Mouse (Mus musculus): ENCODE measurements around the gene Vdac2. TPM values are rescaled to one million over a fixed set of nuclear protein-coding genes. Genes with fewer than 3 reads are reported as not detected.

Vdac2 gene
- polyA plus RNA-seq, 1 experiment from 2014 or later: 263 TPM

- no peak overlapping the region for H3K4me3 ChIP-seq (replicated peaks)
- H3K27ac ChIP-seq: no peak overlapping the region
- no peak overlapping the region for H3K9ac ChIP-seq (replicated peaks)
- no peak overlapping the region for H3K4me2 ChIP-seq
- no peaks in the 10 kb centered on the region for H3K9me3 ChIP-seq
- peaks cover 80% of the 10 kb centered on the region for H3K36me3 ChIP-seq
- H3K27me3 ChIP-seq: no peaks in the 10 kb centered on the region
- peaks cover 15% of the 10 kb centered on the region for H3K4me1 ChIP-seq (replicated peaks)
- WGBS: 78% methylated on average over 6 of the region's 6 CpGs
- no peak for ATAC-seq (ENCODE audit: insufficient number of reproducible peaks, insufficient read depth, low FRiP score, low TSS enrichment, low read depth)
These were observed 18.2 kb downstream of the Vdac2 start for GRCm38 (mm10) chr14:21843263-21843662.

- Histone ChIP-seq H3K4me3 (replicated peaks) (peak overlapping the region; percentile 56), H3K4me1 (replicated peaks) (peaks cover 42% of the 10 kb centered on the region), H3K9me3 (no peaks in the 10 kb centered on the region), H3K27ac (no peak overlapping the region), H3K27me3 (peaks cover 7% of the 10 kb centered on the region), H3K4me2 (peak overlapping the region; percentile 93), H3K9ac (replicated peaks) (peak overlapping the region; percentile 60), H3K36me3 (peaks cover 44% of the 10 kb centered on the region)
- no peak for ATAC-seq (ENCODE audit: insufficient number of reproducible peaks, insufficient read depth, low FRiP score, low TSS enrichment, low read depth)
- 18% methylated on average over 10 of the region's 10 CpGs for WGBS
These were observed 21.9 kb downstream of the Vdac2 start for GRCm38 (mm10) chr14:21846827-21847380.

- H3K9ac ChIP-seq (replicated peaks): peak overlapping the region; percentile 60
- peak overlapping the region; percentile 93 for H3K4me2 ChIP-seq
- no peaks in the 10 kb centered on the region for H3K9me3 ChIP-seq
- peaks cover 44% of the 10 kb centered on the region for H3K4me1 ChIP-seq (replicated peaks)
- peak; percentile 52 for ATAC-seq (ENCODE audit: insufficient number of reproducible peaks, insufficient read depth, low FRiP score, low TSS enrichment, low read depth)
- peak overlapping the region; percentile 36 for H3K27ac ChIP-seq
- peaks cover 13% of the 10 kb centered on the region for H3K27me3 ChIP-seq
- under 1% methylated on average over 50 of the region's 50 CpGs for WGBS
- H3K4me3 ChIP-seq (replicated peaks): peak overlapping the region; percentile 56
- H3K36me3 ChIP-seq: peaks cover 37% of the 10 kb centered on the region
These were observed 22.5 kb downstream of the Vdac2 start for GRCm38 (mm10) chr14:21847381-21848165.

- Histone ChIP-seq H3K9me3 (no peaks in the 10 kb centered on the region), H3K36me3 (peaks cover 28% of the 10 kb centered on the region), H3K4me1 (replicated peaks) (peaks cover 46% of the 10 kb centered on the region), H3K4me2 (peak within 1 kb of the TSS; percentile 93), H3K4me3 (replicated peaks) (peak within 1 kb of the TSS; percentile 56), H3K27ac (peak within 1 kb of the TSS; percentile 36), H3K9ac (replicated peaks) (peak within 1 kb of the TSS; percentile 60), H3K27me3 (peaks cover 15% of the 10 kb centered on the region)
- peak; percentile 83 for ATAC-seq (ENCODE audit: insufficient number of reproducible peaks, insufficient read depth, low FRiP score, low TSS enrichment, low read depth)
- under 1% methylated on average over 51 of the region's 51 CpGs for WGBS
These were observed 23.4 kb downstream of the Vdac2 start, which contains the start of gene Comtd1 for GRCm38 (mm10) chr14:21848166-21849154. Comtd1 (minus strand) TSS chr14:21848977.

- ATAC-seq (ENCODE audit: insufficient number of reproducible peaks, insufficient read depth, low FRiP score, low TSS enrichment, low read depth): no peak
- Histone ChIP-seq H3K9me3 (no peaks in the 10 kb centered on the region), H3K36me3 (peaks cover 15% of the 10 kb centered on the region), H3K4me1 (replicated peaks) (peaks cover 50% of the 10 kb centered on the region), H3K4me3 (replicated peaks) (no peak overlapping the region), H3K27ac (no peak overlapping the region), H3K27me3 (peaks cover 15% of the 10 kb centered on the region), H3K9ac (replicated peaks) (no peak overlapping the region), H3K4me2 (no peak overlapping the region)
- 80% methylated on average over 13 of the region's 13 CpGs for WGBS
These were observed 24.7 kb downstream of the Vdac2 start for GRCm38 (mm10) chr14:21849524-21850418.

- Histone ChIP-seq H3K9ac (replicated peaks) (no peak overlapping the region), H3K27ac (no peak overlapping the region), H3K4me2 (no peak overlapping the region), H3K4me3 (replicated peaks) (no peak overlapping the region), H3K36me3 (peaks cover 8% of the 10 kb centered on the region), H3K27me3 (peaks cover 20% of the 10 kb centered on the region), H3K4me1 (replicated peaks) (peaks cover 50% of the 10 kb centered on the region), H3K9me3 (no peaks in the 10 kb centered on the region)
- WGBS: 49% methylated on average over 24 of the region's 24 CpGs
- ATAC-seq (ENCODE audit: insufficient number of reproducible peaks, insufficient read depth, low FRiP score, low TSS enrichment, low read depth): no peak
These were observed 25.5 kb downstream of the Vdac2 start for GRCm38 (mm10) chr14:21850419-21851127.

GRCm38 (mm10) chr14:21851996-21852791 is 27.2 kb downstream of the Vdac2 start:
- 81% methylated on average over 16 of the region's 16 CpGs for WGBS
- H3K4me2 ChIP-seq: no peak overlapping the region
- no peaks in the 10 kb centered on the region for H3K36me3 ChIP-seq
- peaks cover 20% of the 10 kb centered on the region for H3K27me3 ChIP-seq
- H3K27ac ChIP-seq: no peak overlapping the region
- H3K9ac ChIP-seq (replicated peaks): no peak overlapping the region
- no peaks in the 10 kb centered on the region for H3K9me3 ChIP-seq
- H3K4me1 ChIP-seq (replicated peaks): peaks cover 45% of the 10 kb centered on the region
- no peak overlapping the region for H3K4me3 ChIP-seq (replicated peaks)
- no peak for ATAC-seq (ENCODE audit: insufficient number of reproducible peaks, insufficient read depth, low FRiP score, low TSS enrichment, low read depth)

- H3K4me2 ChIP-seq: peak overlapping the region; percentile 50
- 0 out of 2 replicates have a peak overlapping the region, but pooled peaks have one; percentile 23 for H3K9ac ChIP-seq (replicated peaks)
- peaks cover 32% of the 10 kb centered on the region for H3K4me1 ChIP-seq (replicated peaks)
- H3K27me3 ChIP-seq: peaks cover 20% of the 10 kb centered on the region
- ATAC-seq (ENCODE audit: insufficient number of reproducible peaks, insufficient read depth, low FRiP score, low TSS enrichment, low read depth): no peak
- H3K27ac ChIP-seq: peak overlapping the region; percentile 57; the same call in 1 of the 2 replicates
- H3K36me3 ChIP-seq: no peaks in the 10 kb centered on the region
- WGBS: 13% methylated on average over 17 of the region's 17 CpGs
- H3K9me3 ChIP-seq: no peaks in the 10 kb centered on the region
- peak overlapping the region; percentile 19; the same call in 1 of the 2 replicates for H3K4me3 ChIP-seq (replicated peaks)
These were observed 28.5 kb downstream of the Vdac2 start for GRCm38 (mm10) chr14:21853456-21854109.

GRCm38 (mm10) chr14:21854271-21854670 is 29.2 kb downstream of the Vdac2 start:
- Histone ChIP-seq H3K4me1 (replicated peaks) (peaks cover 32% of the 10 kb centered on the region), H3K27ac (no peak overlapping the region), H3K27me3 (peaks cover 20% of the 10 kb centered on the region), H3K9ac (replicated peaks) (no peak overlapping the region), H3K4me3 (replicated peaks) (no peak overlapping the region), H3K4me2 (no peak overlapping the region), H3K36me3 (no peaks in the 10 kb centered on the region), H3K9me3 (no peaks in the 10 kb centered on the region)
- ATAC-seq (ENCODE audit: insufficient number of reproducible peaks, insufficient read depth, low FRiP score, low TSS enrichment, low read depth): no peak
- WGBS: 83% methylated on average over 9 of the region's 9 CpGs

All from limb, embryonic 12.5 days (tissue).